Mouse (Mus musculus): ENCODE measurements around the gene Hpca.

- TF ChIP-seq CTCF (IDR thresholded peaks at IDR 0.05; ENCODE audit: extremely low read depth, insufficient read depth, insufficient read length, insufficient replicate concordance): no peak
- no peak for TF ChIP-seq POLR2A (IDR thresholded peaks at IDR 0.05; ENCODE audit: low read depth, low read length)
Observed at GRCm38 (mm10) chr4:129151276-129151811, 29.5 kb upstream of the Hpca start.

Data from spleen, adult 2 months (tissue).